Mouse (Mus musculus): ENCODE results near the gene Sgcd. TPM values are rescaled to one million over a fixed set of nuclear protein-coding genes. Genes with fewer than 3 reads are reported as not detected.

Sgcd gene
- polyA plus RNA-seq, 1 experiment, result not detected

- Histone ChIP-seq H3K4me3 (ENCODE audit: insufficient read depth, low read depth, low read length) (no peak overlapping the region), H3K4me1 (ENCODE audit: control insufficient read depth, insufficient read depth, low read length) (no peaks in the 10 kb centered on the region), H3K27ac (ENCODE audit: insufficient read depth, low read depth, low read length) (no peak overlapping the region)
- TF ChIP-seq POLR2A (IDR thresholded peaks at IDR 0.05; ENCODE audit: insufficient read depth, low read depth, low read length) (no peak), CTCF (IDR thresholded peaks at IDR 0.05; ENCODE audit: insufficient read depth, low read depth, low read length) (no peak)
Observed at GRCm38 (mm10) chr11:47014278-47014677, 974.5 kb downstream of the Sgcd start.

DNA sequence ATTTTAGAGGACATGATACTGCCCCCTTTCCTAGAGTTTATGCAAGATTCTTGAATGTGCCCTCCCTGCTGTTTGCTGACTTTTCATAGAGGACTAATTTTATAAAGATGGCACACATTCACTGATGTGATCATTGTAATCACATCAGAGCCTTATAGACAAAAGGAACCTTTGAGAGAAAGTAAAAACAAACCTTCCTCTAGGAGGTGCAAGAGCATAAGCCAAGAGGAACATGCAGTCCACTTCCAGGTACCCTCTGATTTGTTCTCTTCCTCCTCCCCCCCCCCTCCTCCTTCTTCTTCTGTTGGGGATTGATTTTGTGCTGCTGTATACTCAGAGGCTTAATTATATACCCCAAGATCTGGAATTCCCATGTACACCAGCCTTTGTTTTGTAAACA lies 978.6 kb downstream of the Sgcd start:
- no peak overlapping the region for H3K4me3 ChIP-seq (ENCODE audit: insufficient read depth, low read depth, low read length)
- H3K4me1 ChIP-seq (ENCODE audit: control insufficient read depth, insufficient read depth, low read length), result no peaks in the 10 kb centered on the region
- H3K27ac ChIP-seq (ENCODE audit: insufficient read depth, low read depth, low read length), result no peak overlapping the region
- TF ChIP-seq CTCF (IDR thresholded peaks at IDR 0.05; ENCODE audit: insufficient read depth, low read depth, low read length), result no peak
- no peak for TF ChIP-seq POLR2A (IDR thresholded peaks at IDR 0.05; ENCODE audit: insufficient read depth, low read depth, low read length)

GRCm38 (mm10) chr11:47005301-47005875 lies 983.4 kb downstream of the Sgcd start:
- Histone ChIP-seq H3K4me3 (ENCODE audit: insufficient read depth, low read depth, low read length) (no peak overlapping the region), H3K27ac (ENCODE audit: insufficient read depth, low read depth, low read length) (no peak overlapping the region), H3K4me1 (ENCODE audit: control insufficient read depth, insufficient read depth, low read length) (no peaks in the 10 kb centered on the region)
- TF ChIP-seq POLR2A (IDR thresholded peaks at IDR 0.05; ENCODE audit: insufficient read depth, low read depth, low read length) (no peak), CTCF (IDR thresholded peaks at IDR 0.05; ENCODE audit: insufficient read depth, low read depth, low read length) (no peak)
- 38% methylated on average over 1 of the region's 1 CpGs for WGBS

DNA sequence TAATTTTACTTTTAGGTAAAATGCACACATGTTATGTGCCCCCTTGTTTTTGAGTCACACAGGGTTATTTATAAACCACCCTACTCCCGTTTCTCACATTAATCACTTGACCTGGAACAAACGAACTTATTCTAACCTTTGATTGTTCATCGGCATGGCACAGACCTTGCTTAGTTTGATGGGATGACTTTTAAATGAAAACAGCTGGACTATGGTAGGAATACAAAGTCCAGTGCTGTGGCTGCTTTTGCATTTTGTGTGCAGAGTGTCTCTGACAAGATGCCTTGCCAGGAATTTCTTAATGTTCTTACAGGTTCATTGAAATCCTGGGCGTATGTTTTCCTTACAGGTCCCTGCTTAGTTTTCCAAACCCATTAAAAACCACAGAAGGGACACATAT lies 1049.5 kb downstream of the Sgcd start:
- 55% methylated on average over 4 of the region's 4 CpGs for WGBS
- H3K4me1 ChIP-seq (ENCODE audit: control insufficient read depth, insufficient read depth, low read length), result no peaks in the 10 kb centered on the region
- TF ChIP-seq CTCF (IDR thresholded peaks at IDR 0.05; ENCODE audit: insufficient read depth, low read depth, low read length), result no peak
- no peak for TF ChIP-seq POLR2A (IDR thresholded peaks at IDR 0.05; ENCODE audit: insufficient read depth, low read depth, low read length)
- no peak overlapping the region for H3K27ac ChIP-seq (ENCODE audit: insufficient read depth, low read depth, low read length)
- H3K4me3 ChIP-seq (ENCODE audit: insufficient read depth, low read depth, low read length), result no peak overlapping the region

DNA sequence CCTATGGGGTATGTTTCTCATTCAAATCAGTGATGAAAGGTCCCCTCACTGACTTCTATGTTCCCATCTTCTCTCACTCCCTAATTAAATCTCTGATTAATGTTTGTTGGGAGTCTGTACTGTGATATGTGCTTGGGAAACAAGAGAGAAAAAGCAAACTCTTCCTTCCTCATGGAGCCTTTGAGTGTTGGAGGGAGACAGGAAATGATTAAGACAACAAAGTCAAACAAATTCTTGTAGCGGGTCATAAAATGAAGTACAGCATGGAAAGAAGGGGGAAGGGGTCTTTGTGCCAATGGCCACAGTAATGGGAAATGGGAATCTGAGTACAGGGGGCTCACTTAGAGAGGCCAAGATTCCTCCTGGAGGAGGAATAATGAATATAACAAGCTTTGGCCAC lies 1063.8 kb downstream of the Sgcd start:
- Histone ChIP-seq H3K27ac (ENCODE audit: insufficient read depth, low read depth, low read length) (no peak overlapping the region), H3K4me1 (ENCODE audit: control insufficient read depth, insufficient read depth, low read length) (no peaks in the 10 kb centered on the region), H3K4me3 (ENCODE audit: insufficient read depth, low read depth, low read length) (no peak overlapping the region)
- WGBS, result 94% methylated on average over 1 of the region's 1 CpGs
- TF ChIP-seq CTCF (IDR thresholded peaks at IDR 0.05; ENCODE audit: insufficient read depth, low read depth, low read length) (no peak), POLR2A (IDR thresholded peaks at IDR 0.05; ENCODE audit: insufficient read depth, low read depth, low read length) (no peak)

DNA sequence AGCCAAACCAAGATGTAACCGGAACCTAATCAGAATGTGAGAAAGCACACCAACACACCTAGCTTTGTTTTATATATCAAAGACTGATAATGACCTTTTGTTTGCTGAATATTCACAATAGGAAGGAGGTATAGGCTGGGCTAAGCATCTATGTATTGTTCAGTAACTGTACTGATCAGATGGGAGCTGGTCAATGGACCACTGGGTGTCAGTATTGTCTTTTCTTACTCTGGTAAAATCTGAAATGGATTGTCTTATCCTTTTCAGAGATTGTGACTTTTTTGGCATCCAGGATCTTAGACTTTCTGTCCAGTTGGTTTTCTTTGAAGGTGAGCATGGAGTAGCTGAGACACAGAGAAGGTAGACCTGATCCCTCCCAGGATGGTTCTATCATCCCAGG lies 1068.5 kb downstream of the Sgcd start:
- no peak overlapping the region for H3K4me3 ChIP-seq (ENCODE audit: insufficient read depth, low read depth, low read length)
- TF ChIP-seq CTCF (IDR thresholded peaks at IDR 0.05; ENCODE audit: insufficient read depth, low read depth, low read length), result no peak
- no peak for TF ChIP-seq POLR2A (IDR thresholded peaks at IDR 0.05; ENCODE audit: insufficient read depth, low read depth, low read length)
- H3K4me1 ChIP-seq (ENCODE audit: control insufficient read depth, insufficient read depth, low read length), result no peaks in the 10 kb centered on the region
- no peak overlapping the region for H3K27ac ChIP-seq (ENCODE audit: insufficient read depth, low read depth, low read length)
- 85% methylated on average over 1 of the region's 1 CpGs for WGBS

- H3K4me1 ChIP-seq (ENCODE audit: control insufficient read depth, insufficient read depth, low read length), result no peaks in the 10 kb centered on the region
- H3K4me3 ChIP-seq (ENCODE audit: insufficient read depth, low read depth, low read length), result no peak overlapping the region
- no peak for TF ChIP-seq POLR2A (IDR thresholded peaks at IDR 0.05; ENCODE audit: insufficient read depth, low read depth, low read length)
- no peak for TF ChIP-seq CTCF (IDR thresholded peaks at IDR 0.05; ENCODE audit: insufficient read depth, low read depth, low read length)
- 75% methylated on average over 5 of the region's 5 CpGs for WGBS
- H3K27ac ChIP-seq (ENCODE audit: insufficient read depth, low read depth, low read length), result no peak overlapping the region
Observed at GRCm38 (mm10) chr11:46912656-46913237, 1076.0 kb downstream of the Sgcd start.

- 93% methylated on average over 1 of the region's 1 CpGs for WGBS
- Histone ChIP-seq H3K4me3 (ENCODE audit: insufficient read depth, low read depth, low read length) (no peak overlapping the region), H3K27ac (ENCODE audit: insufficient read depth, low read depth, low read length) (no peak overlapping the region), H3K4me1 (ENCODE audit: control insufficient read depth, insufficient read depth, low read length) (no peaks in the 10 kb centered on the region)
- TF ChIP-seq POLR2A (IDR thresholded peaks at IDR 0.05; ENCODE audit: insufficient read depth, low read depth, low read length) (no peak), CTCF (IDR thresholded peaks at IDR 0.05; ENCODE audit: insufficient read depth, low read depth, low read length) (no peak)
Observed at GRCm38 (mm10) chr11:46904281-46904680, 1084.5 kb downstream of the Sgcd start.

DNA sequence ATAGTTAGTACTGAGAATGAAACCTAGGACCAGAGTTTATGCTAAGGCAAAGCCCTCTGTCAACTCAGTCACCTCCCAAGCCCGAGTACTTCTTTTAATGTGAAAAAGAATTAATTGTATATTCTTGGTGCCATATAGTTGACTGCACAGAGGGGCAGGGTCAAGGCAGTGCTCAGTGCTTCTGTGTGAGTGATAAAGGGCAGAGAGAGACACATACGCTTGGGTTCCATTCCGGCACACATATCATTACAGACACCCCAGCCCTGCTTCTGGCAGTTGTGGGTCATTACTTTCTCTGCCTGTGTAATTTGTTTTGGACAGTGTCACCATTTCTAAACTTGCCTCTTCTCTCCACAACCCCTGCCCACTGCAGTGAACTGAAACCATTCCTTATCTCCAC lies 1099.7 kb downstream of the Sgcd start:
- no peak overlapping the region for H3K27ac ChIP-seq (ENCODE audit: insufficient read depth, low read depth, low read length)
- 79% methylated on average over 3 of the region's 3 CpGs for WGBS
- no peaks in the 10 kb centered on the region for H3K4me1 ChIP-seq (ENCODE audit: control insufficient read depth, insufficient read depth, low read length)
- no peak for TF ChIP-seq POLR2A (IDR thresholded peaks at IDR 0.05; ENCODE audit: insufficient read depth, low read depth, low read length)
- TF ChIP-seq CTCF (IDR thresholded peaks at IDR 0.05; ENCODE audit: insufficient read depth, low read depth, low read length), result no peak
- no peak overlapping the region for H3K4me3 ChIP-seq (ENCODE audit: insufficient read depth, low read depth, low read length)

Data from olfactory bulb, adult 2 months (tissue).